Mouse (Mus musculus) stomach, postnatal 0 days (tissue): ENCODE measurements around the gene Olfr126.

Source experiments
- CTCF ChIP-seq: IDR thresholded peaks from 2 replicates; pipeline ENCODE4 v1.5.1; 2016; ENCODE audit warnings: antibody characterized with exemption, low read depth, mild to moderate bottlenecking, moderate library complexity
- EP300 ChIP-seq: optimal IDR thresholded peaks from 2 replicates; pipeline ENCODE3; 2016; ENCODE audit warnings: antibody characterized with exemption

DNA sequence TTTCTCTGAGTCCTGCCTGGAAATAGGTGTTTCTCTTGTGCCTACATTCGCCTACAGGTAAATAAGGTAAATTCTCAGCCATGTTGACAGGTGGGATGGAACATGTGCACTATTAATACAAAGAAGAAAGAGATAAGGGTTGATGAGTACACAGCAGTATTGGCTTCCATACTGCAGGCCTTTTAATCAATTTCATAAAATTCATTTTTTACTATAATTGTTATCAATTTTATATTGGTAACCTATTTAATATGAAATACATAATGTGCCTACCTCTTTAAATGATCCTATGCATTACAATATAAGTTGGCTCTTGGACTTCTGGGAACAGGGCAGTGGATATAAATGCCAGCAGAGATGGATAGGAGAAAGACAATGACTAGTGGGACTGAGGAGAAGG lies 52.9 kb downstream of the Olfr126 start, which contains the start of gene Olfr127:
- TF ChIP-seq CTCF (no peak), EP300 (no peak)
